Mouse (Mus musculus) embryonic facial prominence, embryonic 11.5 days (tissue): ENCODE results near the gene Rpl36. TPM values are rescaled to one million over a fixed set of nuclear protein-coding genes. Genes with fewer than 3 reads are reported as not detected.

Source experiments
- ATAC-seq: fragments of 200-750 bp; cut with Nextera tagmentation; replicated peaks from 2 replicates; pipeline ENCODE4 v1.8.0; 2017; ENCODE audit warnings: low read depth; ENCODE audit not compliant: insufficient number of reproducible peaks, low FRiP score, low TSS enrichment
- DNase-seq: peaks from one replicate; pipeline ENCODE4 v3.0.0-alpha.2; 2015; ENCODE audit warnings: low spot score
- H3K27ac ChIP-seq: fragments of 300-500 bp; sonication (generic); replicated peaks from 2 replicates; pipeline ENCODE4 v1.5.1; 2014; ENCODE audit warnings: mild to moderate bottlenecking, low read depth, low read length, control low read depth
- H3K27me3 ChIP-seq: fragments of 300-500 bp; sonication (generic); 2 replicates; pipeline ENCODE4 v1.6.1; 2014; ENCODE audit warnings: mild to moderate bottlenecking, low read length, moderate library complexity, mixed read lengths; ENCODE audit not compliant: control insufficient read depth, insufficient read depth
- H3K36me3 ChIP-seq: fragments of 300-500 bp; sonication (generic); replicated peaks from 2 replicates; pipeline ENCODE4 v1.6.1; 2014; ENCODE audit warnings: low read depth, mild to moderate bottlenecking, low read length, moderate library complexity, mixed read lengths; ENCODE audit not compliant: control insufficient read depth, insufficient read depth
- H3K4me1 ChIP-seq: fragments of 300-500 bp; sonication (generic); 2 replicates; pipeline ENCODE4 v1.6.1; 2014; ENCODE audit warnings: low read length, mixed read lengths; ENCODE audit not compliant: control insufficient read depth, insufficient read depth
- H3K4me2 ChIP-seq: fragments of 300-500 bp; sonication (generic); 2 replicates; pipeline ENCODE4 v1.6.1; 2014; ENCODE audit warnings: low read depth, mild to moderate bottlenecking, control low read depth, low read length, moderate library complexity
- H3K4me3 ChIP-seq: fragments of 300-500 bp; sonication (generic); 2 replicates; pipeline ENCODE4 v1.5.1; 2014; ENCODE audit warnings: low read depth, low read length, control low read depth
- H3K9ac ChIP-seq: fragments of 300-500 bp; sonication (generic); replicated peaks from 2 replicates; pipeline ENCODE4 v1.6.1; 2014; ENCODE audit warnings: mild to moderate bottlenecking, control low read depth, low read length
- H3K9me3 ChIP-seq: fragments of 300-500 bp; sonication (generic); replicated peaks from 2 replicates; pipeline ENCODE4 v1.6.1; 2016; ENCODE audit warnings: mild to moderate bottlenecking, low read length, inconsistent platforms, mixed read lengths; ENCODE audit not compliant: control insufficient read depth
- WGBS: fragments of 180-500 bp; shearing (Covaris S2); extraction: QIAGEN DNeasy Blood & Tissue Kit; methylation state at CpG from one replicate; pipeline ENCODE4 v1.1.7; 2014; 5-methylcytosine and 5-hydroxymethylcytosine counted together
- polyA plus RNA-seq: library from polyadenylated mRNA; unstranded; fragments of >200 nt; fragmentation: Nextera tagmentation; extraction: Ambion mirVana; gene quantifications from 2 replicates; pipeline ENCODE4 v1.2.1, GENCODE M21; 2014

The Rpl36 gene
- 1,376 and 1,538 TPM in 2 replicates for polyA plus RNA-seq

DNA sequence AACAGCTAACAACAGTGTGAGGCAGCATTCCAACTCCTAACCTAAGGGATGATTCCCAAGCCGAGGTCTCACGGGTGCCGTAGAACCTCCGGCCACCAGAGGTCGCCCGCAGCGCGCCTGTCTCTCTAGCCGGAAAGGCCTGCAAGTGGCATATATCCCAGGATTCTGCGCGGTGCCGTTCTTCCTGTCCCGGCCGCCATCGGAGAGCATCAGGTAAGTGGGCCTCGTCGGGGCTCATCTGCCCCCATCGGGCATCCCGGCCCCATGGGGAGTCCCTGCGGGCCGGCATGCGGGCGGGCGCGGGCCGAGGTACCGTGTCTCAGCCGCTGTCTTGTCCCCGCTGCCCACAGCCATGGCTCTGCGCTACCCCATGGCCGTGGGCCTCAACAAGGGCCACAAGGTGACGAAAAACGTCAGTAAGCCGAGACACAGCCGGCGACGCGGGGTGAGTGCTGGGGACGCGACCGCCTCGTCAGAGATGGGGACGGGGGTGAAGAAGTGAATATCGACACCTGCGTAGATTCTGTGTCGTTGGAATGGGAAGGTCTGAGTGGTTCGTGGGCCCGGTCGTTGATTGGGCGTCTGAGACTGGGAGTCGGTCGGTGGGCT lies at the start of gene Rpl36:
TSS of gene Rpl36 (plus strand) at position 181 of the 609 bp plus-strand sequence.
- H3K9ac ChIP-seq, result peak within 1 kb of the TSS; percentile 86
- H3K27ac ChIP-seq, result peak within 1 kb of the TSS; percentile 78
- no peaks in the 10 kb centered on the region for H3K27me3 ChIP-seq
- H3K4me2 ChIP-seq, result peak within 1 kb of the TSS; percentile 88
- ATAC-seq, result peak; percentile 32
- under 1% methylated on average over 52 of the region's 52 CpGs for WGBS
- peaks cover 11% of the 10 kb centered on the region for H3K36me3 ChIP-seq
- peaks cover 7% of the 10 kb centered on the region for H3K4me1 ChIP-seq
- peak; percentile 95 for DNase-seq
- H3K4me3 ChIP-seq, result peak within 1 kb of the TSS; percentile 75
- H3K9me3 ChIP-seq, result no peaks in the 10 kb centered on the region

DNA sequence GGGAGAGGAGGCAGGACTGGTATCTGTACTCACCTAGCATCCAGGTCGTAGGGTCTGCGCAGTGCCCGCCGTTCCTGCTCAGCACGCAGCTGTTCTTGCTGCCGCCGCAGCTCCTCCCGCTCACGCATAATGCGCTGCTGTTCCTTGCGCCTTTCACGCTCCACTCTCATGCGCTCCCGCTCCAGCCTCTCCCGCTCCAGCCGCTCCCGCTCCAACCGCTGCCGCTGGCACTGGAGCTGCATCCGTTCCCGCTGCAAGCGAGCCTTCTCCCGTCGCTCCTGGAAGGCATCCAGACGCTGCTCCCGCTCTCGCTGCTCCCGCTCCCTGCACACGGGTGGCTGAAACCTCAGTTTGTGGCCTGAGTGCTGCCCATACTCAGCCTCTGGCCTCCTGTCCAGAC lies 46.9 kb upstream of the Rpl36 start:
- no peak overlapping the region for H3K9ac ChIP-seq
- H3K36me3 ChIP-seq, result peaks cover 44% of the 10 kb centered on the region
- no peaks in the 10 kb centered on the region for H3K9me3 ChIP-seq
- no peak overlapping the region for H3K4me3 ChIP-seq
- ATAC-seq (no peak), DNase-seq (no peak)
- H3K27ac ChIP-seq, result no peak overlapping the region
- 93% methylated on average over 29 of the region's 29 CpGs for WGBS
- H3K4me2 ChIP-seq, result no peak overlapping the region
- no peaks in the 10 kb centered on the region for H3K27me3 ChIP-seq
- no peaks in the 10 kb centered on the region for H3K4me1 ChIP-seq

- 95% methylated on average over 5 of the region's 5 CpGs for WGBS
- H3K9me3 ChIP-seq, result no peaks in the 10 kb centered on the region
- no peak overlapping the region for H3K4me3 ChIP-seq
- H3K9ac ChIP-seq, result no peak overlapping the region
- DNase-seq (no peak), ATAC-seq (no peak)
- no peaks in the 10 kb centered on the region for H3K4me1 ChIP-seq
- no peak overlapping the region for H3K27ac ChIP-seq
- H3K27me3 ChIP-seq, result no peaks in the 10 kb centered on the region
- H3K4me2 ChIP-seq, result no peak overlapping the region; the same call in 1 of the 2 replicates
- peaks cover 41% of the 10 kb centered on the region for H3K36me3 ChIP-seq
These were observed 46.3 kb upstream of the Rpl36 start for GRCm38 (mm10) chr17:56566918-56567317.

- 94% methylated on average over 4 of the region's 4 CpGs for WGBS
- no peak overlapping the region for H3K4me3 ChIP-seq
- H3K27me3 ChIP-seq, result no peaks in the 10 kb centered on the region
- no peaks in the 10 kb centered on the region for H3K9me3 ChIP-seq
- no peaks in the 10 kb centered on the region for H3K4me1 ChIP-seq
- H3K9ac ChIP-seq, result no peak overlapping the region
- DNase-seq (no peak), ATAC-seq (no peak)
- peaks cover 36% of the 10 kb centered on the region for H3K36me3 ChIP-seq
- no peak overlapping the region for H3K27ac ChIP-seq
- no peak overlapping the region for H3K4me2 ChIP-seq
These were observed 45.8 kb upstream of the Rpl36 start for GRCm38 (mm10) chr17:56567370-56567769.

- peaks cover 35% of the 10 kb centered on the region for H3K36me3 ChIP-seq
- H3K27me3 ChIP-seq, result no peaks in the 10 kb centered on the region
- H3K9ac ChIP-seq, result no peak overlapping the region
- no peaks in the 10 kb centered on the region for H3K9me3 ChIP-seq
- ATAC-seq (no peak), DNase-seq (no peak)
- no peak overlapping the region for H3K4me3 ChIP-seq
- WGBS, result 86% methylated on average over 4 of the region's 4 CpGs
- no peak overlapping the region for H3K27ac ChIP-seq
- no peak overlapping the region for H3K4me2 ChIP-seq
- H3K4me1 ChIP-seq, result no peaks in the 10 kb centered on the region
These were observed 42.9 kb upstream of the Rpl36 start for GRCm38 (mm10) chr17:56570287-56570686.

DNA sequence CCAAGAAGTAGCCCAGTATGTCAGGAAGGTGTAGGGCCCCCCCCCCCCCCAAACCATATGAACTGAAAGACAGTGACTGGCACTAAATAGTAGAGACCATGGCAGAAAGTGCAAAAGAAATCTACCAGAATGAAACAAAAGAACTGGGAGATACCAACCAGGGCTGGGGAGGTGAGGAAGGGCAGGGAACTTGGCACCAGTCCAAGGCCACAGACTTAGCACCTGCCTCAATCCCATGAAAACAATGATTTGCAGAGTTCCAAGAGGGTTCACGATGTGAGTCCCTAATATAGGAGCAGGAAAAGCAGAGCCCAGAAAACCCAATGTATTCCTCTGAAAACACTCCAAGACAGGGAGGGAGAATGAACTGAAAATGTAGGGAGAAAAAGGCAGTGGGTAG lies 41.1 kb upstream of the Rpl36 start:
- Histone ChIP-seq H3K9ac (no peak overlapping the region), H3K4me3 (no peak overlapping the region), H3K4me2 (no peak overlapping the region), H3K9me3 (no peaks in the 10 kb centered on the region), H3K27me3 (no peaks in the 10 kb centered on the region), H3K36me3 (peaks cover 27% of the 10 kb centered on the region), H3K27ac (no peak overlapping the region), H3K4me1 (no peaks in the 10 kb centered on the region)
- ATAC-seq (no peak), DNase-seq (no peak)
- WGBS, result 79% methylated on average over 1 of the region's 1 CpGs

DNA sequence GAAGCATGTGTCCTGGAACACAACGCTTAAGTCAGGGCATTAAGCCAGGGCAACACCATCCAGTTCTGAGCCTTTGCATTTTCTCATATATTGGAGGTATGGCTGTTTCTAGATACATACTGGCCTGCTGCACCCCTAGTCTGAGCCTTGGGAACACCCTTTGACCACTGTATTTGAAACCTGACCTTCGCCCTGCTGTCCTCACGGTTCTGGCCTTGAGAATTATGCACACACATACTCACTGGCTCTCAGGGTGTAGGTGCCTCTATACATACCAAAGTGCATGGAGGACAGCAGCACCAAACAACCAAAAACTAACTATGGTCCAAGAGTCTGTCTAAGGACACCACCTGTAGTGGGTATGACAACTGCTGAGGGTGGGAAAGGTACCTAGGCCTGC lies 40.3 kb upstream of the Rpl36 start:
- no peaks in the 10 kb centered on the region for H3K4me1 ChIP-seq
- DNase-seq (no peak), ATAC-seq (no peak)
- H3K27ac ChIP-seq, result no peak overlapping the region
- no peak overlapping the region for H3K4me2 ChIP-seq
- H3K9me3 ChIP-seq, result no peaks in the 10 kb centered on the region
- H3K9ac ChIP-seq, result no peak overlapping the region
- H3K4me3 ChIP-seq, result no peak overlapping the region
- H3K27me3 ChIP-seq, result no peaks in the 10 kb centered on the region
- peaks cover 27% of the 10 kb centered on the region for H3K36me3 ChIP-seq
- WGBS, result 91% methylated on average over 3 of the region's 3 CpGs

DNA sequence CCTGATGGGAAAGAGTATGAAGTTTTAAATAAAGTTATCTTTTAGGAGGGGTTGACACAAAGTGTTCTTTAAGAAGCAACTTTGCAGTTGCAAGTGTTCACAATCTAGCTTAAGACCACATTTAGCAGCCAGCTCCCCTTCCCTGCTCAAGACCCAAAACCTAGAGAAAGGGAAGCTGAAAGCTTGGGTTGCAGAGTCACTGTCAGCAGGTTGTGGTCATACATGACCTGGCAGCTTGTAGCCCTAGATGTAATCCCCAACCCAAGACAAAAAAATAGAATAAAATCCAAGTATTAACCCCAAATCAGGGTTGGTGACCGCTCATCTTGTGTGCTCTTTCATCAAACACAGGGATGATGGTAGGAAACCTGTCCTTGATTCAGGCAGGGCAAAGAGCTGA lies 30.1 kb upstream of the Rpl36 start:
- Histone ChIP-seq H3K4me3 (peak overlapping the region; percentile 94), H3K36me3 (peaks cover 18% of the 10 kb centered on the region), H3K9me3 (no peaks in the 10 kb centered on the region), H3K4me2 (peak overlapping the region; percentile 81), H3K4me1 (peaks cover 7% of the 10 kb centered on the region; the same call in 1 of the 2 replicates), H3K27ac (no peak overlapping the region), H3K27me3 (no peaks in the 10 kb centered on the region), H3K9ac (peak overlapping the region; percentile 85)
- ATAC-seq (no peak), DNase-seq (no peak)
- WGBS, result 93% methylated on average over 1 of the region's 1 CpGs
